Mouse (Mus musculus) bone marrow macrophage, adult 2 months (primary cell): Measurements from ENCODE around the gene Tgm5. TPM values are rescaled to one million over a fixed set of nuclear protein-coding genes. Genes with fewer than 3 reads are reported as not detected.
"Not testable (repeated sequence)": the region's sequence is repeated elsewhere in the genome, so short reads cannot be mapped to it uniquely, and the experiment has no call there.

ENCODE experiments used
- H3K27ac ChIP-seq: 2 replicates; pipeline ENCODE4 v1.5.1; 2012; ENCODE audit warnings: low read depth, low read length; ENCODE audit not compliant: insufficient read depth
- H3K4me1 ChIP-seq: 2 replicates; pipeline ENCODE4 v1.6.1; 2012; ENCODE audit warnings: low read length; ENCODE audit not compliant: control insufficient read depth, insufficient read depth
- H3K4me3 ChIP-seq: 2 replicates; pipeline ENCODE4 v1.5.1; 2012; ENCODE audit warnings: mild to moderate bottlenecking, low read length, moderate library complexity; ENCODE audit not compliant: insufficient read depth
- CTCF ChIP-seq: IDR thresholded peaks from 2 replicates; pipeline ENCODE4 v1.5.1; 2012; ENCODE audit warnings: low read depth, mild to moderate bottlenecking, low read length, moderate library complexity
- POLR2A ChIP-seq: IDR thresholded peaks from 2 replicates; pipeline ENCODE4 v1.6.1; 2012; ENCODE audit warnings: mild to moderate bottlenecking, low read depth, low read length, borderline replicate concordance
- polyA plus RNA-seq: library from polyadenylated mRNA; stranded (reverse); fragments of >200 nt; gene quantifications from 2 replicates; pipeline ENCODE4 v1.2.4, GENCODE M21; 2012; ENCODE audit not compliant: missing spikeins, insufficient read depth, insufficient read length

The Tgm5 gene
- polyA plus RNA-seq, 1 experiment, result not detected

DNA sequence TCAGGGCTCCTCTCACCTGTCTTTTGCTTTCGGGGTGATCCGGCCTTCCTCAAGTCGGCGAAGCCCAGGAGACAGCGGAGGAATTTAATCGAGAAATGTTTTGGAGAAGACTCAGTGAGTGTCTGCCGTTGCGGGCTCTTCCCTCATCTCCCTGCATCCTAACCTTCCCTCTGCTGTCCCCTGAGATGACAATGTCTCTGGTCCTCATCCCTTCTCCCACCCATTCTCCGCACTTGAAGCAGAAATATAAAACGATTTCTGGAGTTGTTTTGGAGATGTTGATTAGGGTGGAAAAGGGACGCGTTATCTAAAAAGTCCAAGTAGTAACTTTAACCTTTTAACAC lies 77.0 kb downstream of the Tgm5 start:
- no peak overlapping the region for H3K27ac ChIP-seq
- H3K4me3 ChIP-seq, result peak overlapping the region; percentile 74
- TF ChIP-seq CTCF (no peak), POLR2A (no peak)
- peaks cover 6% of the 10 kb centered on the region; the same call in 1 of the 2 replicates for H3K4me1 ChIP-seq

DNA sequence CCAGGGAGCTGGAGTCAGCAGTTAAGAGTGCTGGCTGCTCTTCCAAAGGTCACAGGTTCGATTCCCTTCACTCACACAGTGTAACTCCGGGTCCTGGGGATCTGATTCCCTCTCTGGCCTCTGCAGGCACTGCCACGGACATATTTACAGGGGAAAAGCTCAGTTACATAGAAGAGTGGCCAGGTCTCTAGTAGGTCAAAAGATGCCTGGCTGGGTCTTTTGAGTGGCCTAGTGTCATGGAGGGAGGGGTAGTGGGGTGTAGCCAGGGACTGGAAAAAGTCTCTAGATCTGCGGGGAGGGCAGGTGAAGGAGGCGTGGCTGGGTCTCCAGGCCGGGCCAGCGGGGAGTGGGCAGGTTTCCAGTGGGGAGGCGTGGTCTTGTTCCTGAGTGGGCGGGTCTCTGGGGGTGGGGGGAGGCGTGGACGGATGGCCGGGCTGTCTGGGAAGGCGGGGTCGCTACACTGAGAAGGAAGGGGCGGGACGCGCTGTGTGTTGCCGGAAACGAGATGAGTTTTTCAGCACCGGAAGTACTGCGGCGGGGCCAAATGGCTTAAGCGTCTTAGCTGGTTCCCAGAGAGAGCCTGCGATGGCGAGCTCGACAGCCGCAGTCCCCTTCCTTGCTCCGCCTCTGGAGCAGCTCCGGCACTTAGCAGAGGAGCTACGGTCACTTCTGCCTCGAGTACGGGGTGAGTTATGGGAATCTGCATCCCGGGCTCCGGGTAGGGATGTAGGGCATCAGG lies 77.5 kb downstream of the Tgm5 start, which contains the start of gene Ccndbp1:
TSS of gene Ccndbp1 (plus strand) at position 479 of the 739 bp plus-strand sequence.
- Histone ChIP-seq H3K4me1 (peaks cover 6% of the 10 kb centered on the region; the same call in 1 of the 2 replicates), H3K4me3 (peak within 1 kb of the TSS; percentile 74), H3K27ac (no peak within 1 kb of the TSS)
- TF ChIP-seq CTCF (no peak), POLR2A (no peak)

DNA sequence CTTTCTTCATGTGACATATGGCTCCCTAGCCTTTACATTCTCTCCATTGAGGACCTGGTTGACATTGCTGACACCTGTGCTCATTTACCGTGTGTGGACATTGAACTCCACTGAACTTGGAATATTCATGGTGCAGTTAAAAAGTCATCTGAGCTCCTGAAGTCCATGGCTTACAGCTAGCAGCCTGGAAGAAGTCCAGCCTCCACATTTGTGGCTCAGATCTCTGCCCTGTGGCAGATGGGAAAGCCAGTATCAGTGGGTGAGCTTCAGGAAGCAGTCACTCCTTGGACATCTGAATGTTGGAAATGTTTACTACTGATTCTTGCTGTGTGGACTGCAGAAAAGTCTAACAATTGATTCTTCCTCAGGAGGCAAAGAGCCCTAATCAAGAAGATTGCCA lies 78.7 kb downstream of the Tgm5 start:
- Histone ChIP-seq H3K4me1 (peaks cover 6% of the 10 kb centered on the region; the same call in 1 of the 2 replicates), H3K27ac (no peak overlapping the region), H3K4me3 (no peak overlapping the region)
- no peak for TF ChIP-seq POLR2A
- no peak for TF ChIP-seq CTCF

DNA sequence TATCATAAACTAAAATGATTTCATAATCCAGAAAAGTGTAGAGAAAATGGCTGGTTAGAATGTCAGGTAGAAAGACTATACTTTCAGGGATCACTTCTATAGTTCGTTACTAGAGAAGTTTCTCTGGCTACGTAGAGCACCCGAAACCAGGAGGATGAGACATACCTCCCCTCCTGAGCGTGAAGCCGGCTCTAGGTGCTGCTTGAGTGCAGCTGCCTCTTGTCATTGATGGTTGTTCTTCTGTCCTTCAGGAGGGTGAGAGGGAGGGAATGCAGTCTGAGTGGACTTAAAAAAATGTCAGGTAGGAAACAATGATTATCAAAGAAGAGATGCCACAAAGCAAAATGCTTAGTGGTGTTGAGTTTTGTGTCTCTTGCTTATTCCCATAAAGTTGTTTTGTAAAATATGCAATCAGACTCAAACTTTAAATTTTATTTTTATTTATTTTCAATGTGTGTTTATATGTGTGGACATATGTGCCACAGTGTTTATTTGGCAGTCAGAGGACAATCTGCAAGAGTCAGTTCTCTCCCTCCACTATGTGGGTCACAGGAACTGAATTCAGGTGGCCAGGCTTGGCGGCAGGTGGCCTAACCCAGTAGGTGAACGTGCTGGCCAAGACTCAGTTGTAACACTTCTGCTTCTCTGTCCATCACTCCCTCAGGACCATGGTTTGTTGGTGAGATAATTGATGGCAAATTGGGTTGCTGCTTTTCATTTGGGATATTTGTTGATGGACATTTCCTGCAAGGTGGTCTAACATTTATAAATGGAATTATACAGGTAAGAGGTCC lies 81.4 kb downstream of the Tgm5 start:
- TF ChIP-seq POLR2A (no peak), CTCF (no peak)
- H3K27ac ChIP-seq, result no peak overlapping the region
- H3K4me3 ChIP-seq, result no peak overlapping the region
- H3K4me1 ChIP-seq, result peaks cover 6% of the 10 kb centered on the region; the same call in 1 of the 2 replicates

DNA sequence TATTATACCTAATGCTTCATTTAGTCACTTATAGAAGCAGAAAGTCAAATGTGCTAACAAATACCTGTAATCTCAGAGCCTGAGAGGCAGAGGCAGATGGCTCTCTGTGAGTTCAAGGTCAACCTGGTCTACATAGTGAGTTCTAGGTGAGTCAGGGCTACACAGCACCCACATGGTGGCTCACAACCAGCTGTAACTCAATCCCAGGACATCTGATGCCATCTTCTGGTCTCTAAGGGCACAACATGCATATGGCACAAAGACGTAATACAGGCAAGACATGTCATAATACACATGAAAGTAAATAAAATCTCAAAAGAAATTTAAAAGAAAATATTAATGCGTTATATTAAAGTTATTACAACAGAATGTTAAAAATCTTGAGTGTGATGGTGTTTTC lies 82.1 kb downstream of the Tgm5 start:
- Histone ChIP-seq H3K4me3 (no peak overlapping the region), H3K4me1 (peaks cover 6% of the 10 kb centered on the region; the same call in 1 of the 2 replicates), H3K27ac (no peak overlapping the region)
- TF ChIP-seq POLR2A (no peak), CTCF (no peak)

DNA sequence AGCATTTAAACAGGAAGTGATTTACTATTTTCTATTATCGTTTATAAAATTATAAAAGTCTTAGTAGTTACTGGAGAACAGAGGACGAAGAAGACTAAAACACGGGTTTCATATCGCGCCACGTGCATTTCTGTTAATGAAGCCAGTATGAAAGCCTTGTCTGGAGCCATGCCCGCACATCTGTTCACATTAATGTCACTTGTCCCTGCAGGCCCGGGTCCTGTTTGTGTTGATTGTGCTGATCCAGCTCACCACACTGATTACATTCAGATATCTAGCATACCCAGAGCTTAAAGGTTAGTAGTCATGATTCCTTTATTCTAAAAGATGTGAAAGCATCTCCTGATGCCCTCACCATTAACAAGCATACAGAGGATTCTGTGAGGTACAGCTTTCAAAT lies 86.8 kb downstream of the Tgm5 start:
- H3K27ac ChIP-seq, result no peak overlapping the region
- TF ChIP-seq CTCF, result no peak
- TF ChIP-seq POLR2A, result no peak
- H3K4me1 ChIP-seq, result no peaks in the 10 kb centered on the region
- H3K4me3 ChIP-seq, result no peak overlapping the region

DNA sequence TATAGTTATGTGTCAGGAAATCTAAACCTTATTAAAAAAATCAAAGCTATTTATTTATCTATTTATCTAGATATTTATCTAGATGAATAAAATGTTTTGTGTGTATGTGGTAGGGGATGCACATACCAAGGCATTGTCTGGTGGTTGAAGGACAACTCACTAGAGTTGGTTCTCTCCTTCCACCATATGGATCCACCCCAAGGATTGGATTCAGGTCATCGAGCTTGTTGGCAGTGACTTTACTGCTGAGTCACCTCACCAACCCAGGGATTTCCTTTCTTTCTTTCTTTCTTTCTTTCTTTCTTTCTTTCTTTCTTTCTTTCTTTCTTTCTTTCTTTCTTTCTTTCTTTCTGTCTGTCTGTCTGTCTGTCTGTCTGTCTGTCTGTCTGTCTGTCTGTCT lies 89.0 kb downstream of the Tgm5 start:
- not testable (repeated sequence) for H3K4me3 ChIP-seq, H3K4me1 ChIP-seq, H3K27ac ChIP-seq

Other genes with a start within 250 kb of the Tgm5 start
- 12.2 and 15.7 TPM in 2 replicates for gene Cdan1, start 235.7 kb downstream of the Tgm5 start, polyA plus RNA-seq
- gene Ttbk2, start 235.2 kb downstream of the Tgm5 start, polyA plus RNA-seq, result 4.4 and 4.9 TPM in 2 replicates
- gene Ubr1, start 115.1 kb downstream of the Tgm5 start, polyA plus RNA-seq, result 11.2 and 14.9 TPM in 2 replicates
- 7.2 and 11.4 TPM in 2 replicates for gene Tmem62, start 108.8 kb downstream of the Tgm5 start, polyA plus RNA-seq
- 69.8 and 70.8 TPM in 2 replicates for gene Ccndbp1, start 77.4 kb downstream of the Tgm5 start, polyA plus RNA-seq
- not detected in 2 replicates for gene Epb42, start 48.8 kb downstream of the Tgm5 start, polyA plus RNA-seq
- not detected in 2 replicates for gene Tgm7, start 24.0 kb upstream of the Tgm5 start, polyA plus RNA-seq
- gene Adal, start 54.6 kb upstream of the Tgm5 start, polyA plus RNA-seq, result 6.0 and 7.6 TPM in 2 replicates
- 5.9 and 6.2 TPM in 2 replicates for gene Lcmt2, start 54.8 kb upstream of the Tgm5 start, polyA plus RNA-seq
- 61.9 and 68.4 TPM in 2 replicates for gene Tubgcp4, start 84.8 kb upstream of the Tgm5 start, polyA plus RNA-seq
- 27.5 and 28.5 TPM in 2 replicates for gene Zscan29, start 85.3 kb upstream of the Tgm5 start, polyA plus RNA-seq
- gene Trp53bp1, start 185.6 kb upstream of the Tgm5 start, polyA plus RNA-seq, result 22.2 and 22.6 TPM in 2 replicates
- 0.33 and 0.66 TPM in 2 replicates for gene Map1a, start 203.8 kb upstream of the Tgm5 start, polyA plus RNA-seq